Mouse (Mus musculus) heart, embryonic 16.5 days (tissue): Measurements from ENCODE around the gene Oasl2. TPM values are rescaled to one million over a fixed set of nuclear protein-coding genes. Genes with fewer than 3 reads are reported as not detected.
"Not testable (repeated sequence)": the region's sequence is repeated elsewhere in the genome, so short reads cannot be mapped to it uniquely, and the experiment has no call there.

Experiments
- ATAC-seq: fragments of 200-750 bp; cut with Nextera tagmentation; replicated peaks from 2 replicates; pipeline ENCODE4 v1.8.0; 2017; ENCODE audit warnings: moderate number of reproducible peaks; ENCODE audit not compliant: insufficient read depth, low FRiP score; ENCODE audit errors: extremely low read depth
- H3K27ac ChIP-seq: fragments of 300-500 bp; sonication (generic); 2 replicates; pipeline ENCODE4 v1.5.1; 2014; ENCODE audit warnings: mild to moderate bottlenecking, low read length, control low read depth, moderate library complexity
- H3K27me3 ChIP-seq: fragments of 300-500 bp; sonication (generic); 2 replicates; pipeline ENCODE4 v1.6.1; 2014; ENCODE audit warnings: low read length, mixed read lengths; ENCODE audit not compliant: control insufficient read depth, insufficient read depth
- H3K36me3 ChIP-seq: fragments of 300-500 bp; sonication (generic); 2 replicates; pipeline ENCODE4 v1.6.1; 2014; ENCODE audit not compliant: control insufficient read depth, insufficient read depth
- H3K4me1 ChIP-seq: fragments of 300-500 bp; sonication (generic); 2 replicates; pipeline ENCODE4 v1.6.1; 2014; ENCODE audit warnings: low read length, mixed read lengths; ENCODE audit not compliant: control insufficient read depth, insufficient read depth
- H3K4me2 ChIP-seq: fragments of 300-500 bp; sonication (generic); 2 replicates; pipeline ENCODE4 v1.6.1; 2014; ENCODE audit warnings: low read depth, mild to moderate bottlenecking, control low read depth, low read length
- H3K4me3 ChIP-seq: fragments of 300-500 bp; sonication (generic); 2 replicates; pipeline ENCODE4 v1.5.1; 2014; ENCODE audit warnings: mild to moderate bottlenecking, control low read depth, low read length
- H3K9ac ChIP-seq: fragments of 300-500 bp; sonication (generic); 2 replicates; pipeline ENCODE4 v1.6.1; 2014; ENCODE audit warnings: low read length, control low read depth
- H3K9me3 ChIP-seq: fragments of 300-500 bp; sonication (generic); replicated peaks from 2 replicates; pipeline ENCODE4 v1.6.1; 2016; ENCODE audit warnings: low read length; ENCODE audit not compliant: control insufficient read depth
- WGBS: fragments of 180-500 bp; shearing (Covaris S2); extraction: QIAGEN DNeasy Blood & Tissue Kit; methylation state at CpG from one replicate; pipeline ENCODE4 v1.1.7; 2014; 5-methylcytosine and 5-hydroxymethylcytosine counted together
- polyA plus RNA-seq: library from polyadenylated mRNA; unstranded; fragments of >200 nt; fragmentation: Nextera tagmentation; extraction: Ambion mirVana; gene quantifications from 2 replicates; pipeline ENCODE4 v1.2.1, GENCODE M21; 2015

Oasl2 gene
- polyA plus RNA-seq = 15.4 and 26.9 TPM in 2 replicates

GRCm38 (mm10) chr5:114896688-114897373 is at the start of gene Oasl2:
TSS of gene Oasl2 (plus strand) at chr5:114896936.
- Histone ChIP-seq H3K4me2 (peak within 1 kb of the TSS; percentile 55), H3K4me1 (peaks cover 3% of the 10 kb centered on the region; the same call in 1 of the 2 replicates), H3K4me3 (peak within 1 kb of the TSS; percentile 42), H3K27me3 (no peaks in the 10 kb centered on the region), H3K9me3 (no peaks in the 10 kb centered on the region), H3K36me3 (no peaks in the 10 kb centered on the region), H3K9ac (peak within 1 kb of the TSS; percentile 53), H3K27ac (peak within 1 kb of the TSS; percentile 40; the same call in 1 of the 2 replicates)
- WGBS = 45% methylated on average over 13 of the region's 13 CpGs
- no peak for ATAC-seq

- Histone ChIP-seq H3K9ac (no peak overlapping the region), H3K27ac (no peak overlapping the region), H3K36me3 (no peaks in the 10 kb centered on the region), H3K4me1 (no peaks in the 10 kb centered on the region), H3K4me3 (no peak overlapping the region), H3K9me3 (no peaks in the 10 kb centered on the region), H3K4me2 (no peak overlapping the region), H3K27me3 (no peaks in the 10 kb centered on the region; the same call in 1 of the 2 replicates)
- ATAC-seq = no peak
- WGBS = 84% methylated on average over 20 of the region's 20 CpGs
Measured at GRCm38 (mm10) chr5:114851565-114852236, 45.0 kb upstream of the Oasl2 start.

DNA sequence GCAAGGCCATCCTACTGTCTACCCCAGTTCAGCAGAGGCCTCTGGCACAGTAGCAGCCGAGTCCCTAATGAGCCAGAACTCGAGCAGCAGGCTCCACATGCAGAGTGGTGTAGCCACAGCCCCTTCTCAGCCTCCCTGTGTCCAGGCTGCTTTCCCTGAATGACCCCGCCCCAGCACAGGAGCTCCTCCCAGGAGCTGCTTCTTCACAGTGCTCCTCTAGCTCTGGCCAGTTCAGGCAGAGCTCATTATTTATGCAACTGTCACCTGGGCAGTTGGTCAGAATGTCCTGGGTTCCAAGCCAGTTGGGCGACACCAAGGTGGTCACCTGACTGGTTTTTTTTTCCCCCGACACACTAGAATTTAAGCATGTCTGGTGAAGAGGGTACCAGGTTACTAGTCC is 43.4 kb upstream of the Oasl2 start, which contains the start of gene 4930519G04Rik:
Gene 4930519G04Rik (plus strand): TSS at position 301 of the 400 bp plus-strand sequence.
- not testable (repeated sequence) for H3K4me2 ChIP-seq, H3K27me3 ChIP-seq, H3K4me1 ChIP-seq, H3K27ac ChIP-seq, H3K9ac ChIP-seq, H3K36me3 ChIP-seq, H3K9me3 ChIP-seq, ATAC-seq, H3K4me3 ChIP-seq
- 82% methylated on average over 3 of the region's 5 CpGs for WGBS

DNA sequence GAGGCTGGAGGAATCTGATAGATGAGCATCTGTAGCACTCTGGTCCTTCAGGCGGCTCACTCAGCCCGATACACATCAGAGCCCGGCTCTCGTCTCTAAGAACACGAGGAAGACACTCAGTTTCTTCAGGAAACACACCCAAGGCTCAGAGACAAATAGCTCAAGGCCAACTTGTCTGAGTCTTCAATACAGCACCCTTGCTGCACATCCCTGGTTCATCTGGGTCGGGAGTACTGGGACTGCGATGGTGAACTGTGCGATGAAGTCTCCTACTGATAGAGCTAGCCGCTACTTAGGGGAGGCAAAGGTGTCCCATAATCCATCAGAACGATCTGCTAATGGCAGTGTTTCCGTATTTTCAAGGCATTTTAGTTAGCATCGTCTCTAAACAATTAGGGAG is 38.2 kb upstream of the Oasl2 start, which contains the start of gene Gm9936:
Gene Gm9936 (minus strand): TSS at position 101 of the 400 bp plus-strand sequence.
- WGBS = 73% methylated on average over 12 of the region's 12 CpGs
- H3K9ac ChIP-seq = no peak within 1 kb of the TSS
- no peaks in the 10 kb centered on the region for H3K9me3 ChIP-seq
- peak within 1 kb of the TSS; percentile 60 for H3K4me2 ChIP-seq
- no peak within 1 kb of the TSS for H3K27ac ChIP-seq
- H3K27me3 ChIP-seq = peaks cover 15% of the 10 kb centered on the region
- no peak for ATAC-seq
- peak within 1 kb of the TSS; percentile 31 for H3K4me3 ChIP-seq
- no peaks in the 10 kb centered on the region for H3K4me1 ChIP-seq
- no peaks in the 10 kb centered on the region for H3K36me3 ChIP-seq

- H3K27ac ChIP-seq = no peak overlapping the region
- peak overlapping the region; percentile 60 for H3K4me2 ChIP-seq
- H3K36me3 ChIP-seq = no peaks in the 10 kb centered on the region
- peak overlapping the region; percentile 31 for H3K4me3 ChIP-seq
- H3K9me3 ChIP-seq = no peaks in the 10 kb centered on the region
- H3K4me1 ChIP-seq = no peaks in the 10 kb centered on the region
- no peak for ATAC-seq
- 5% methylated on average over 18 of the region's 18 CpGs for WGBS
- H3K9ac ChIP-seq = no peak overlapping the region
- peaks cover 15% of the 10 kb centered on the region for H3K27me3 ChIP-seq
Measured at GRCm38 (mm10) chr5:114859253-114859652, 37.5 kb upstream of the Oasl2 start.

DNA sequence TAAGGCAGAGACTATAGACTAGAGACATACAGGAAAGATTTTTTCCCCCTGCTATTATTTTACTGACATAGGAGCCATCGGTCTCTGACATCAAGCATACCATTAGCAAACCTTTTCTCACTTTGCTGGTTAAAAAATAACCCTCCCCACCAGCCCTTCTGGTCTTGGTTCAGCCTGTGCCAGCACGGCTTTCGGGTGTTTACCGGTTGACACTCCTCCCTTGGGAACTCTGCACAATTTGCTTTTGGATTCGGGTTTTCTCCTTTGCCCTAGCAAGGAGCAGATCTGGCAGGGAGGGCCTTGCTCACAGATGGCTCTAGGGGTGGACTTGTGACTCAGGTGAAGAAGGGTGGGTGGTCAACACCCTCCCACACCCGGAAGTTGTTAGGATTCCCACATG is 35.0 kb upstream of the Oasl2 start:
- Histone ChIP-seq H3K4me3 (no peak overlapping the region), H3K4me1 (no peaks in the 10 kb centered on the region), H3K36me3 (no peaks in the 10 kb centered on the region), H3K4me2 (no peak overlapping the region), H3K9ac (no peak overlapping the region), H3K9me3 (no peaks in the 10 kb centered on the region), H3K27ac (no peak overlapping the region), H3K27me3 (peaks cover 15% of the 10 kb centered on the region)
- WGBS = 66% methylated on average over 6 of the region's 6 CpGs
- no peak for ATAC-seq

- WGBS = 72% methylated on average over 7 of the region's 7 CpGs
- no peak for ATAC-seq
- H3K27me3 ChIP-seq = peaks cover 2% of the 10 kb centered on the region
- no peak overlapping the region for H3K9ac ChIP-seq
- H3K4me1 ChIP-seq = no peaks in the 10 kb centered on the region
- H3K4me3 ChIP-seq = no peak overlapping the region
- peaks cover 16% of the 10 kb centered on the region for H3K9me3 ChIP-seq
- H3K27ac ChIP-seq = no peak overlapping the region
- H3K36me3 ChIP-seq = no peaks in the 10 kb centered on the region
- no peak overlapping the region for H3K4me2 ChIP-seq
Measured at GRCm38 (mm10) chr5:114864813-114865212, 31.9 kb upstream of the Oasl2 start.

DNA sequence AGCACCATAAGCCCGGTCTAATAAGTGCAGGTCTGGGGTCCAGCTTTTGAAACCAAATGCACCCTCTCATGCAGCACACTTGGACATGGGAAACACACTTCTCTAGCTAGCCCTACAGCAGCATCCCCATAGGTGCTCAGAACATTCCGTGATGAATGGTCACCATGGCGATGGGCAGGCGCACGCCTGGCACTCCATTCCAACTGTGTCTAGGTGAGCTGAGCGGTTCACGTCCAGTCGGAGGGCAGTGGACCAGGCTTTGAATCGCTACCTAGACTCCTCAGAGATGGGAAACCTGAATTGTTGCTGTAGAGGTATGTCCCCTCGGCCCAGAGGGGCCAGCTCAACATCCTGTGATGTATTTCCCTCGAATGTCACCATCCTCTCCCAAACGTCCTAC is 31.5 kb upstream of the Oasl2 start:
- no peaks in the 10 kb centered on the region for H3K4me1 ChIP-seq
- no peak overlapping the region for H3K9ac ChIP-seq
- WGBS = 86% methylated on average over 12 of the region's 12 CpGs
- no peak overlapping the region for H3K27ac ChIP-seq
- ATAC-seq = no peak
- H3K36me3 ChIP-seq = no peaks in the 10 kb centered on the region
- no peak overlapping the region for H3K4me3 ChIP-seq
- no peak overlapping the region for H3K4me2 ChIP-seq
- peaks cover 2% of the 10 kb centered on the region for H3K27me3 ChIP-seq
- H3K9me3 ChIP-seq = peaks cover 16% of the 10 kb centered on the region

GRCm38 (mm10) chr5:114875858-114876257 is 20.9 kb upstream of the Oasl2 start:
- 38% methylated on average over 6 of the region's 6 CpGs for WGBS
- Histone ChIP-seq H3K4me3 (no peak overlapping the region), H3K4me1 (no peaks in the 10 kb centered on the region), H3K9me3 (no peaks in the 10 kb centered on the region), H3K4me2 (peak overlapping the region; percentile 41), H3K9ac (no peak overlapping the region), H3K27me3 (peaks cover 4% of the 10 kb centered on the region), H3K27ac (no peak overlapping the region), H3K36me3 (no peaks in the 10 kb centered on the region)
- ATAC-seq = no peak
